Mouse (Mus musculus) heart, adult 11 months (tissue): ENCODE measurements around the gene Clec16a.
A peak's percentile ranks its signal among the peaks of the same experiment; 100 is the strongest.

Experiments
- DNase-seq: peaks from one replicate; pipeline ENCODE4 v3.0.0; 2022

Gene Clec16a

GRCm38 (mm10) chr16:10727630-10728029 lies 182.5 kb downstream of the Clec16a start:
- no peak for DNase-seq

DNA sequence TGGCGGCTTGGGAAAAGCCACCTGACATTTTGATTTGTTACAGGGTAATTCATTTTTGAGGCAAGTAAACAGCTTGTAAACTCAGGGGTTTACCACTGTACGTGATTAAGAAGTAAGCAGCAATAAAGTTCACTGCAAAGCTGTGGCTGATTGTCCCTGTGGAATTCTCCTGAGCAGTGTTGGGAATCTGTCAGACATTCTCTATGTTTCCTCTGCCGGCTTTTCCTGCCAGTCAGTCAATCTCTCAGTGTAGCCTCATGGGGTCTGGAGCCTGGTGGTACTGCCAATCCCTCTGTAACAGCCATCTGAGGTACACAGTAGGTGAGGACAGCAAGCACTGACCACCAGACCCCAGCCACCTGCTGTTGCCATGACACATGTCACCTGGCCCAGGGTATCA lies 183.7 kb downstream of the Clec16a start:
- no peak for DNase-seq

- no peak for DNase-seq
Observed at GRCm38 (mm10) chr16:10730941-10731340, 185.8 kb downstream of the Clec16a start.

GRCm38 (mm10) chr16:10731785-10732184 lies 186.6 kb downstream of the Clec16a start:
- DNase-seq = no peak

- DNase-seq = no peak
Observed at GRCm38 (mm10) chr16:10732421-10732820, 187.3 kb downstream of the Clec16a start.

- DNase-seq = no peak
Observed at GRCm38 (mm10) chr16:10735781-10736180, 190.6 kb downstream of the Clec16a start.

- DNase-seq = no peak
Observed at GRCm38 (mm10) chr16:10736364-10736763, 191.2 kb downstream of the Clec16a start.

DNA sequence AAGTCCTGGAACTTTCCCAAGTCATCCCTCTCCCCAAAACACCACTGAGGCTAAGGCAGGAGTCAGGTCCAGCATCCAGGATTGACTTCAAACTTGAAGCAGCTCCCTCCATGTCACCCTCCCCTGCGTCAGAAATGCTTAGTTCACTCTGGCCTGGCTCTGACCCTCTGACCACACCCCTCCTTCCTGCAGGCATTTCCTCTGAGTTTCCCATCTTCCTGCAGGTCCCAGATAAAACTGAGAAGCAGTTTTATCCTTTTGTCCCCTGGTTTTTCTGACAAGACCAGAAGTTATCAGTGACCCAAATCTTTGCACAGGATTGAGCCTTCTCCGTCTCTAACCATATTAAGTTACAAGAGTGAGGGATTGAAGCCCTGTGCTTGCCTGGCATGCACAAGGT lies 192.4 kb downstream of the Clec16a start:
- peak; percentile 98 for DNase-seq

- no peak for DNase-seq
Observed at GRCm38 (mm10) chr16:10738866-10739265, 193.7 kb downstream of the Clec16a start.

DNA sequence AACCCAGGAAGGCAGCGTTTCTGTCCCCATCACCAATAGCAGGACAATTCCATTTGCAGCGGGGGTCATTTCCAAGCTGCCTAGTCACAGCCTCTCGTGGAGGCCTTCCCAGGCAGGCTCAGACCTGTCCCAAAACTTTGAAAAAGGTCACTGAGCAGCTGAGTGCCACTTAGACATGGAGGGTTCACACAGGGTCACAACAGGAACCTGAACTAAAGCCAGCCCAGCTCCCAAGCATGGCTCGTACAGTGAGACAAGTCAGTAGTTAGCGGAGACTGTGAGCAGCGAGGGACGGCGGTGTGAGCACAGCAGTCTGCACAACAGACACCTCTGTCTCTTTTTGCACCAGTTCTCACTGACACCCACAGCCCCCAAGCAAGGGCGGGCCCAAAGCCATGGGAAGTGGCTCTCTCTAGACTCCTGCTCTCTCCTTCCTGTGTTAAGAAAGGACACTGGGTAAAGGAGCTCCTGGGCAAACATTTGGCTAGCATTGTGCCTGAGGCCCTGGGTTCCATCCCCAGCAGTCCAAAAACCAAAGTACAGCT lies 194.8 kb downstream of the Clec16a start:
- peak; percentile 94 for DNase-seq

- peak; percentile 97 for DNase-seq
Observed at GRCm38 (mm10) chr16:10741082-10741481, 195.9 kb downstream of the Clec16a start.

- DNase-seq = no peak
Observed at GRCm38 (mm10) chr16:10749226-10749625, 204.1 kb downstream of the Clec16a start.

GRCm38 (mm10) chr16:10749824-10750223 lies 204.7 kb downstream of the Clec16a start:
- no peak for DNase-seq

- DNase-seq = no peak
Observed at GRCm38 (mm10) chr16:10754521-10755296, 209.6 kb downstream of the Clec16a start.

GRCm38 (mm10) chr16:10756168-10756567 lies 211.0 kb downstream of the Clec16a start:
- DNase-seq = no peak

- DNase-seq = peak; percentile 97
Observed at GRCm38 (mm10) chr16:10761182-10761581, 216.0 kb downstream of the Clec16a start.

GRCm38 (mm10) chr16:10762569-10763180 lies 217.5 kb downstream of the Clec16a start:
- peak; percentile 94 for DNase-seq

GRCm38 (mm10) chr16:10763540-10764264 lies 218.6 kb downstream of the Clec16a start:
- peak; percentile 94 for DNase-seq

- no peak for DNase-seq
Observed at GRCm38 (mm10) chr16:10764323-10764722, 219.2 kb downstream of the Clec16a start.

GRCm38 (mm10) chr16:10767158-10767557 lies 222.0 kb downstream of the Clec16a start:
- no peak for DNase-seq

DNA sequence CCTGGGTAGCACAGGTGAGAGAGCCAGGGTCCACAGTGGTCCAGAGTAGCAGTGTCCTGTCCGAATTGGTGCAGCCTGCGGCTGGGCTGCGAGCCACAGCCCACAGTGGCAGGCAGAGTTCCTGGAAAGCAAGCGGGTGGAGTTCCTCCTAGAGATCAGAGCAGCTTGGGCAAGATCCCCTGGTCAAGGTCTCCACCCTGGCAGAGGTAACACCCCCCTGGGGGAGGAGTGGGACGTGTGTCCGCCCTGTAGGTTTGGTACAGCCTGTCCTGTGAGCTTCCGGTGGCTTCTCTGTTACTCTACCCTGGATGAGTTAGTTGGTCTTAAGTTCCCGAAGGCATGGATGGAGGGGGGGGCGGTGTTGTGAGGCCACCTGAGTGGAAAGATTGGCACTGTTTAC lies 223.7 kb downstream of the Clec16a start:
- no peak for DNase-seq

DNA sequence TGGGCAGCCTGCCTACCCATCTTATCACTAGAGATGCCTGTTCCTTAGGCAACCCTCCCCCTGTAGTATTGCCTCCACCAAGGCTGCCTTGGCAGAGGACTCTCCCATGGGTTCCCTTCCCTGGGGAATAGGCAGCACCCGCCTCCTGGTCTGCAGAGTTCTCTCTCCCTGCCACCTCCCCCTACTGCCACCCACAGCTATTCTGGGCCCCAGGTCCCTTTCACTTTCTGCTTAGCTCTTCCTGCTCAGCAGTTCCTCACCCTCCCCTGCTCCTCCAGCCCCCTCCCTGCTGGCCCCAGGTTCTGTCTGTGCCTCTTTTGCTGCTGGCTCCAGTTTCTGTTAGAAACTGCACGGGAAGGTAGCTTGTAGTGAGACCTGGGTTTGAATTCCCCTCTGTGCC lies 224.5 kb downstream of the Clec16a start:
- DNase-seq = no peak

DNA sequence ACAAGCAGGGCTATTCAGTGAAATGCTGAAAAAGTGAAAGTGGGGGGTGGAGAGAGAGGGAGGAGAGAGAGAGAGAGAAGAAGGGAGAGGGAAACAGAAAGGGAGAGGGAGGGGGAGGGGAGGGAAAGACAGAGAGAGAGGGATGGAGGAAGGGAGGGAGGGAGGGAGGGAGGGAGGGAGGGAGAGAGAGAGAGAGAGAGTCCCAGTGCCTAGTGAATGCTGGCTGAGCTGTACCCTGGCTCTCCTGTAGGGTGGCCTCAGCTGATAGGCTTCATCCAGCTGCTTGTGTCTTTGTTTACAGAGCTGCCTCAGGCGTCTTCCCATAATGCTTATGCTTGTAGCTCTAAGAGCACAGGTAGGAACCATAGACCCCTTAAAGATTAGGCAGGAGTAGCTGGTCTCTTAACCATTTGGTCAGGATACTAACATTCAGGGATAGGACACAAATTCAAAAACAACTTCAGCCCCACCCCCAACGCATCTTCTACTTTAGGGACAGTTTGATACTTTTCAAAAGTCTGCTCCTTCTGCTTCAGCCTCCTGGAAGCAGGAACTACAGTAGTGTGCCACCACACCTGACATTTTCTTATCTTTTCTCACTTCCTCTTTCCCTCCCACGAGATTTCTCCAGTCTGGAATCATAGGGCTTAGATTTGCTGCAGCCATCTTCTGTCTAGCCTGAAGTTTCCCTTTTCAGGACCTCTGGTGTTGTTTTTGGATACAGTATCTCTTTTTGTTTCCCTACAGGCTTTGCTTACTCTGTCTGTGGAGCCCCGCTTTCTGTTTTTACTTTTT lies 225.6 kb downstream of the Clec16a start:
- DNase-seq = no peak
